Mouse (Mus musculus): ENCODE data around the gene Gcnt3. TPM values are rescaled to one million over a fixed set of nuclear protein-coding genes. Genes with fewer than 3 reads are reported as not detected.
"Not testable (repeated sequence)": the region's sequence is repeated elsewhere in the genome, so short reads cannot be mapped to it uniquely, and the experiment has no call there.

The Gcnt3 gene
- polyA plus RNA-seq, 1 experiment from 2014 or later = not detected

GRCm38 (mm10) chr9:70025365-70026012 is 12.4 kb downstream of the Gcnt3 start:
- DNase-seq (ENCODE audit: low spot score) = peak; percentile 76
- H3K4me3 ChIP-seq (ENCODE audit: low read depth, low read length) = no peak overlapping the region
- WGBS = 72% methylated on average over 2 of the region's 2 CpGs
- TF ChIP-seq EP300 (IDR thresholded peaks at IDR 0.05) = peak; percentile 89
- TF ChIP-seq CTCF (IDR thresholded peaks at IDR 0.05) = no peak
- H3K9me3 ChIP-seq (ENCODE audit: low read length) = no peaks in the 10 kb centered on the region
- H3K9ac ChIP-seq (replicated peaks; ENCODE audit: low read depth) = no peak overlapping the region
- H3K27ac ChIP-seq (ENCODE audit: low read length) = no peak overlapping the region
- H3K36me3 ChIP-seq (ENCODE audit: insufficient read depth, low read length) = no peaks in the 10 kb centered on the region
- no peaks in the 10 kb centered on the region for H3K4me1 ChIP-seq (ENCODE audit: insufficient read depth, low read depth, low read length)
- no peak overlapping the region for H3K4me2 ChIP-seq (replicated peaks; ENCODE audit: low read depth, low read length)
- no peaks in the 10 kb centered on the region for H3K27me3 ChIP-seq (replicated peaks; ENCODE audit: insufficient read depth, low read length)
- ATAC-seq = peak; percentile 92

GRCm38 (mm10) chr9:70024648-70025047 is 13.2 kb downstream of the Gcnt3 start:
- no peak overlapping the region for H3K4me3 ChIP-seq (ENCODE audit: low read depth, low read length)
- no peaks in the 10 kb centered on the region for H3K36me3 ChIP-seq (ENCODE audit: insufficient read depth, low read length)
- no peak overlapping the region for H3K9ac ChIP-seq (replicated peaks; ENCODE audit: low read depth)
- no peaks in the 10 kb centered on the region for H3K9me3 ChIP-seq (ENCODE audit: low read length)
- no peaks in the 10 kb centered on the region for H3K27me3 ChIP-seq (replicated peaks; ENCODE audit: insufficient read depth, low read length)
- ATAC-seq (no peak), DNase-seq (ENCODE audit: low spot score) (no peak)
- no peaks in the 10 kb centered on the region for H3K4me1 ChIP-seq (ENCODE audit: insufficient read depth, low read depth, low read length)
- H3K27ac ChIP-seq (ENCODE audit: low read length) = no peak overlapping the region
- no peak for TF ChIP-seq CTCF (IDR thresholded peaks at IDR 0.05)
- TF ChIP-seq EP300 (IDR thresholded peaks at IDR 0.05) = no peak
- H3K4me2 ChIP-seq (replicated peaks; ENCODE audit: low read depth, low read length) = no peak overlapping the region

- not testable (repeated sequence) for H3K9ac ChIP-seq (replicated peaks; ENCODE audit: low read depth); DNase-seq (ENCODE audit: low spot score); H3K27me3 ChIP-seq (replicated peaks; ENCODE audit: insufficient read depth, low read length); H3K4me1 ChIP-seq (ENCODE audit: insufficient read depth, low read depth, low read length); H3K4me3 ChIP-seq (ENCODE audit: low read depth, low read length); H3K27ac ChIP-seq (ENCODE audit: low read length); ATAC-seq; H3K4me2 ChIP-seq (replicated peaks; ENCODE audit: low read depth, low read length); H3K36me3 ChIP-seq (ENCODE audit: insufficient read depth, low read length); H3K9me3 ChIP-seq (ENCODE audit: low read length)
- WGBS = 67% methylated on average over 1 of the region's 1 CpGs
Measured at GRCm38 (mm10) chr9:70023615-70024014, 14.3 kb downstream of the Gcnt3 start.

GRCm38 (mm10) chr9:70022083-70022482 is 15.8 kb downstream of the Gcnt3 start:
- Histone ChIP-seq H3K9me3 (ENCODE audit: low read length) (no peaks in the 10 kb centered on the region), H3K36me3 (ENCODE audit: insufficient read depth, low read length) (0 out of 2 replicates have a peak, but pooled peaks cover 3% of the 10 kb centered on the region), H3K4me3 (ENCODE audit: low read depth, low read length) (no peak overlapping the region), H3K27me3 (replicated peaks; ENCODE audit: insufficient read depth, low read length) (no peaks in the 10 kb centered on the region), H3K27ac (ENCODE audit: low read length) (no peak overlapping the region), H3K4me1 (ENCODE audit: insufficient read depth, low read depth, low read length) (no peaks in the 10 kb centered on the region), H3K4me2 (replicated peaks; ENCODE audit: low read depth, low read length) (no peak overlapping the region), H3K9ac (replicated peaks; ENCODE audit: low read depth) (no peak overlapping the region)
- DNase-seq (ENCODE audit: low spot score) (no peak), ATAC-seq (no peak)
- TF ChIP-seq EP300 (IDR thresholded peaks at IDR 0.05) (no peak), CTCF (IDR thresholded peaks at IDR 0.05) (no peak)
- WGBS = 54% methylated on average over 4 of the region's 4 CpGs

- Histone ChIP-seq H3K4me2 (replicated peaks; ENCODE audit: low read depth, low read length) (no peak overlapping the region), H3K36me3 (ENCODE audit: insufficient read depth, low read length) (0 out of 2 replicates have a peak, but pooled peaks cover 4% of the 10 kb centered on the region), H3K4me3 (ENCODE audit: low read depth, low read length) (no peak overlapping the region), H3K27ac (ENCODE audit: low read length) (no peak overlapping the region), H3K4me1 (ENCODE audit: insufficient read depth, low read depth, low read length) (no peaks in the 10 kb centered on the region), H3K9ac (replicated peaks; ENCODE audit: low read depth) (no peak overlapping the region), H3K27me3 (replicated peaks; ENCODE audit: insufficient read depth, low read length) (no peaks in the 10 kb centered on the region), H3K9me3 (ENCODE audit: low read length) (no peaks in the 10 kb centered on the region)
- TF ChIP-seq CTCF (IDR thresholded peaks at IDR 0.05) = no peak
- no peak for TF ChIP-seq EP300 (IDR thresholded peaks at IDR 0.05)
- ATAC-seq (no peak), DNase-seq (ENCODE audit: low spot score) (no peak)
- WGBS = 68% methylated on average over 1 of the region's 1 CpGs
Measured at GRCm38 (mm10) chr9:70021610-70022009, 16.3 kb downstream of the Gcnt3 start.

- Histone ChIP-seq H3K9me3 (ENCODE audit: low read length) (no peaks in the 10 kb centered on the region), H3K36me3 (ENCODE audit: insufficient read depth, low read length) (0 out of 2 replicates have a peak, but pooled peaks cover 4% of the 10 kb centered on the region), H3K4me1 (ENCODE audit: insufficient read depth, low read depth, low read length) (no peaks in the 10 kb centered on the region), H3K27ac (ENCODE audit: low read length) (no peak overlapping the region), H3K9ac (replicated peaks; ENCODE audit: low read depth) (no peak overlapping the region), H3K27me3 (replicated peaks; ENCODE audit: insufficient read depth, low read length) (no peaks in the 10 kb centered on the region), H3K4me3 (ENCODE audit: low read depth, low read length) (no peak overlapping the region), H3K4me2 (replicated peaks; ENCODE audit: low read depth, low read length) (no peak overlapping the region)
- ATAC-seq (no peak; the same call in 1 of the 2 replicates), DNase-seq (ENCODE audit: low spot score) (peak; percentile 65)
- TF ChIP-seq EP300 (IDR thresholded peaks at IDR 0.05) = no peak
- peak; percentile 62 for TF ChIP-seq CTCF (IDR thresholded peaks at IDR 0.05)
Measured at GRCm38 (mm10) chr9:70018879-70019278, 19.0 kb downstream of the Gcnt3 start.

- Histone ChIP-seq H3K4me3 (ENCODE audit: low read depth, low read length) (no peak overlapping the region), H3K36me3 (ENCODE audit: insufficient read depth, low read length) (0 out of 2 replicates have a peak, but pooled peaks cover 4% of the 10 kb centered on the region), H3K9me3 (ENCODE audit: low read length) (no peaks in the 10 kb centered on the region), H3K9ac (replicated peaks; ENCODE audit: low read depth) (no peak overlapping the region), H3K27me3 (replicated peaks; ENCODE audit: insufficient read depth, low read length) (no peaks in the 10 kb centered on the region), H3K4me2 (replicated peaks; ENCODE audit: low read depth, low read length) (no peak overlapping the region), H3K4me1 (ENCODE audit: insufficient read depth, low read depth, low read length) (peaks cover 7% of the 10 kb centered on the region), H3K27ac (ENCODE audit: low read length) (no peak overlapping the region)
- DNase-seq (ENCODE audit: low spot score) = no peak
- no peak for ATAC-seq
- 93% methylated on average over 2 of the region's 2 CpGs for WGBS
- TF ChIP-seq CTCF (IDR thresholded peaks at IDR 0.05) (no peak), EP300 (IDR thresholded peaks at IDR 0.05) (no peak)
Measured at GRCm38 (mm10) chr9:70015632-70016031, 22.3 kb downstream of the Gcnt3 start.
